Mouse (Mus musculus): ENCODE data around the gene Me1. TPM values are rescaled to one million over a fixed set of nuclear protein-coding genes. Genes with fewer than 3 reads are reported as not detected.

The Me1 gene
- polyA plus RNA-seq, 1 experiment from 2014 or later, result 12.4 TPM

DNA sequence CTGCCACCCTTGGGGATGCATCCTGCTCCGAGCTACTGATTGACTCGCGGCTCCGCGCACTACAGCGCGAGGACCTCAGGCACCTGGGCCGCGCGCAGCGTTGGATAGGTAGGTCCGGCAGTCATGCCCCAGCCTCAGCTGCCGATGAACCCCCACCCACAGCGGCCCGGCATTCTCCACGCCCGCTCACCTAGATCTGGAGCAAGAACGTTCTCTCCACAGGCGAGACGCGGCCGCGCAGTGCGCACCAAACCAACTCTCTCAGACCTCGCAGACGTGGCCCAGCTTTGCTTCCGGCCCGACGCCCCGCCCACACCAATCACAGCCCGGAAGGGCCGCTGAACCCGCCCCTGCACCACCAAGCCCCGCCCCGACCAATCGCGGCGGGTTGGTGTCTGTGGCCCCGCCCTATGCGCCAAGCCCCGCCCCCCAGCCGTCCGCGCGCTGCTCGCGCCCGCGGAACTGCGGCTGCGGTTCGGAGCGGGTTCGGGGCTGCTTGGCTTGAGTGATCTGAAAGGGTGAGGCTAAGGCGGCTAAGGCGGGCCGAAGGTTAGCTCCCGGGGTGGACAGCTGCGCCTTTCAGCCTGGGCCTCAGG is 124.1 kb downstream of the Me1 start, which contains the start of the genes Pgm3 and Rwdd2a:
Gene Pgm3, minus strand, starts transcription at position 303 of the 596 bp plus-strand sequence.
Gene Rwdd2a, plus strand, starts transcription at position 452 of the 596 bp plus-strand sequence.
- Histone ChIP-seq H3K4me3 (peak within 1 kb of the TSS; percentile 81), H3K9me3 (no peaks in the 10 kb centered on the region), H3K27me3 (ENCODE audit: insufficient read depth, poor library complexity, severe bottlenecking) (no peaks in the 10 kb centered on the region), H3K27ac (peak within 1 kb of the TSS; percentile 88), H3K4me1 (replicated peaks) (peaks cover 20% of the 10 kb centered on the region), H3K36me3 (peaks cover 30% of the 10 kb centered on the region)
- under 1% methylated on average over 59 of the region's 59 CpGs for WGBS
- peak; percentile 96 for DNase-seq (ENCODE audit: low spot score)

DNA sequence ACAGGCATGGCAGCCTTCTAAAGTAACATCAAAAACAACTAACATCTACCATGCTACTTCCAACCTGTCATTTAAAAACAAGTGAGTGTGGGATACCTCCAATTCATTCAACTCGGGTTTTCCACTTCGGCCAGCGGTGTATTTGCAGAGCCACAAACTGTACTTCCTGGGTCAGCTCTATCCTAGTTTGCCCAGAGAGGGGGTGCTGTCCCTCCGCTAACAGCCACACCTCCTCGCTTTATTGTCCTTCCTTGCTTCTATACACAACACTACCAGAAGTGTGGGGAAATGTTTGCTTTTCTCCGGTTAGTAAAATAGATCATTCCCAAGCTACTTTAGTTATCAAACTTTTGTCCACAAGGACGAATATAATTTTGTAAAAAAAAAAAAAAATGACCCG is 124.8 kb downstream of the Me1 start:
- Histone ChIP-seq H3K36me3 (peaks cover 37% of the 10 kb centered on the region), H3K27ac (no peak overlapping the region), H3K4me3 (peak overlapping the region; percentile 81), H3K27me3 (ENCODE audit: insufficient read depth, poor library complexity, severe bottlenecking) (no peaks in the 10 kb centered on the region), H3K9me3 (no peaks in the 10 kb centered on the region), H3K4me1 (replicated peaks) (peaks cover 20% of the 10 kb centered on the region)
- DNase-seq (ENCODE audit: low spot score), result peak; percentile 5
- 17% methylated on average over 8 of the region's 8 CpGs for WGBS

DNA sequence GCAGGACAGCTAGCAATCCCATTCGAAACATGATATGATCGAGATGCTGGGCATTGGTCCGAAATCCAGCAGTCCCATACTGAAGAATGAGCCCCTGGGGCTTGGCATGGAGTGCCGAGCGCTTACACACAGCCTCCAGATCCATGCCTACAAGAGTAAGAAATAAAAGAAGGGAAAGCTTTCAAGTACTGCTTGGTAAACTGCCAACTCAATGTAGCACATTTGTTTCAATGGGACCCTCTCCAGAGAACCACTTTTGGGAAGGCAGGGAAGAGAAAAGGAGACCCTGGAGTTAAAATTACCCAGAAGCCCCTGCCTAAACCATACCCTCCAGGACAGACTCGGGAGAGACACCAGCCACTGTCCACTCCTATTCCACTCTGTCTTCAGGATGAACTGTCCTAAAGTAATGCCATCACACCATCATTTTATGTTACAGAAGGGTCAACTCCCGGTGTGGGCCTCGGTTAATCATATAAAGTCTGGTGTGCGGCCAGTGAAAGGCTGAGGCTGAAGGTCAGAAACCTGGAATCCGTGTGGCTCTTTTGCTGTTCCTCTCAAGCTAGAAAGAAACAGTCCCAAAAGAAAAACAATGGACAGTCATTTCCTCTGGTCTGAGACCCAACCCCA is 125.4 kb downstream of the Me1 start:
- Histone ChIP-seq H3K27me3 (ENCODE audit: insufficient read depth, poor library complexity, severe bottlenecking) (no peaks in the 10 kb centered on the region), H3K36me3 (peaks cover 43% of the 10 kb centered on the region), H3K9me3 (no peaks in the 10 kb centered on the region), H3K4me1 (replicated peaks) (peaks cover 20% of the 10 kb centered on the region), H3K27ac (no peak overlapping the region), H3K4me3 (peak overlapping the region; percentile 81)
- WGBS, result 85% methylated on average over 10 of the region's 10 CpGs
- no peak for DNase-seq (ENCODE audit: low spot score)

DNA sequence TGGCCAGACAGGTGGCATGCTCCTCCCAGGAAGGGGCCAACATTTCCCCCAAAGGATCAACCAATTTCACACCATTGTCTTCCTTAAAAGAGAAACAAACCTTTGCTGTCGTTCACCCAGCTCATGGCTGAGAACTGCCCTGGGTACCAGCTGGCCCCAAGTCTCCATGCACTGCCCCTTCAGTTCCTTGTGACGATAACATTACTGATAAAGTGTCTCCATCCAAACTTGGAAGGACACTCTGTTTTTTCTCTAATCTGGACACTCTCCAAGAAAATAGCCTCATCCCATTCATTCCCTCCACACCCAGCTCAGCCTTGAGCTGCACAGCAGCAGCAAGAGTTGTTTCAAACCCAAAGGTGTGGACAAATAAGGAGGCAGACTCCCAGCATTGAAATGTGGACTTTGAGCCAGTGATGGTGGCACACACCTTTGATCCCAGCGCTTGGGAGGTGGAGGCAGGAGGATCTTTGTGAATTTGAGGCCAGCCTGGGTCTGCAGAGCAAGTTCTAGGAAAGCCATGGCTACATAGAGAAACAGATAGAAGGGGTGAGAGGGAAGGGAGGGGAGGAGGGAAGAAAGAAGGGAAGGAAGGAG is 126.3 kb downstream of the Me1 start:
- Histone ChIP-seq H3K27me3 (ENCODE audit: insufficient read depth, poor library complexity, severe bottlenecking) (no peaks in the 10 kb centered on the region), H3K27ac (no peak overlapping the region), H3K9me3 (no peaks in the 10 kb centered on the region), H3K4me1 (replicated peaks) (peaks cover 20% of the 10 kb centered on the region), H3K36me3 (peaks cover 52% of the 10 kb centered on the region), H3K4me3 (no peak overlapping the region)
- no peak for DNase-seq (ENCODE audit: low spot score)
- 84% methylated on average over 3 of the region's 3 CpGs for WGBS

DNA sequence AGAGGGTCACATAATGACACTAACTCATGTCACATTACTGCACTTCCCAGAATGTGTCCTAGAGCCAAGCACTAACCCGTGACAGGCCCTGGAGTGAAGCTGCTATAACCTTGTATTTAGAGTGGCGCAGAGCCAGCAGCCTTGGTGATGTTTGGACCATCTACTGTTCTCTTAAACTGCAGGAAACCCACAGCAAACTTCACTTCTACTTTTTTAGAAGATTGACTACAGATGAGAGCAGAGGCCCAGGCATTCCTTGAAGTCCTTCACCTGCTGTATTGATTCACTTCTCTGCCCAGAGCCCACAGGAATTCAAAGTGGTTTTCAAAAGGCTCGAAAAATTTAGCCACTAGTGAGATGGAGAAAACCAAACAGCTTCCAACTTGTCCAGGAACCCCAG is 135.2 kb downstream of the Me1 start:
- H3K4me3 ChIP-seq, result no peak overlapping the region
- DNase-seq (ENCODE audit: low spot score), result no peak
- no peaks in the 10 kb centered on the region for H3K4me1 ChIP-seq (replicated peaks)
- no peak overlapping the region for H3K27ac ChIP-seq
- peaks cover 98% of the 10 kb centered on the region for H3K36me3 ChIP-seq
- H3K9me3 ChIP-seq, result no peaks in the 10 kb centered on the region
- no peaks in the 10 kb centered on the region for H3K27me3 ChIP-seq (ENCODE audit: insufficient read depth, poor library complexity, severe bottlenecking)
- WGBS, result 91% methylated on average over 3 of the region's 3 CpGs

DNA sequence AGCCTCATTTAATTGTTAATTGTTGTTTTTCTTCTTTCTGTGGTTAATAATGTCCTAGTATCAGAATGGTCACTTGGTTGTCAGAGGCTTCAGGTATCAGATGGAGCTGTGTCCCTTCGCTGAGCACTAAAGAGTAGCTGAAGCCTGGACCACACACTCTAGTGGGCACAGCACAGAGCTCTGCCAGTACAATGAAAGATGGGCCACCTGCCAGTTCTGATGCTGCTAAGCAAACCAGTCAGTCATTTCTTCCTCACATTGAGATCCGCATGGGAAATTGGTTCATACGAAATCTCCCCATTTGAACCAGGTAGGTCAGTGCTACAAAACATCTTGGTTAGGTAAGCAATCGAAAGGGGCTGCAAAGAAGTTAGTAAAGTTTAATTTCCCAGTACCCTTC is 141.1 kb downstream of the Me1 start:
- Histone ChIP-seq H3K4me3 (no peak overlapping the region), H3K27me3 (ENCODE audit: insufficient read depth, poor library complexity, severe bottlenecking) (no peaks in the 10 kb centered on the region), H3K36me3 (peaks cover 92% of the 10 kb centered on the region), H3K9me3 (no peaks in the 10 kb centered on the region), H3K27ac (no peak overlapping the region), H3K4me1 (replicated peaks) (no peaks in the 10 kb centered on the region)
- no peak for DNase-seq (ENCODE audit: low spot score)
- WGBS, result 92% methylated on average over 4 of the region's 4 CpGs

DNA sequence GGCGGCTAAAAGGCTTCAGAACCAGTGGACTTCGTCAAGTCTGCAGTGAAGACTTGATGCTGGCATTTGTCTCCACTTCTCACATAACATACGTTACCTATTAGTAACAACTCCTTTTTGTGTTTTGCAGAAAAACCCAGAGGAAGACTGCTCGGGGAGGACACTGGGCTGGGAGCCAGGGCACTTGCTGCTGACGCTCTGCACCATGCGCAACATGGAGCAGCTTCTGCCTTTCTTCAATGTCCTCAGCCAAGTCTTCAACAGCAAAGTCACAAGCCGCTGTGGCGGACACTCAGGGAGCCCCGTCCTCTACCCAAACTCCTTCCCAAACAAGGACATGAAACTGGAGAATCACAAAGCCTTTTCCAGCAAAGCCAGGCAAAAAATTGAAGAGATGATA is 141.9 kb downstream of the Me1 start:
- Histone ChIP-seq H3K27me3 (ENCODE audit: insufficient read depth, poor library complexity, severe bottlenecking) (no peaks in the 10 kb centered on the region), H3K9me3 (no peaks in the 10 kb centered on the region), H3K36me3 (peaks cover 92% of the 10 kb centered on the region), H3K27ac (no peak overlapping the region), H3K4me3 (no peak overlapping the region), H3K4me1 (replicated peaks) (no peaks in the 10 kb centered on the region)
- no peak for DNase-seq (ENCODE audit: low spot score)
- WGBS, result 95% methylated on average over 9 of the region's 9 CpGs

DNA sequence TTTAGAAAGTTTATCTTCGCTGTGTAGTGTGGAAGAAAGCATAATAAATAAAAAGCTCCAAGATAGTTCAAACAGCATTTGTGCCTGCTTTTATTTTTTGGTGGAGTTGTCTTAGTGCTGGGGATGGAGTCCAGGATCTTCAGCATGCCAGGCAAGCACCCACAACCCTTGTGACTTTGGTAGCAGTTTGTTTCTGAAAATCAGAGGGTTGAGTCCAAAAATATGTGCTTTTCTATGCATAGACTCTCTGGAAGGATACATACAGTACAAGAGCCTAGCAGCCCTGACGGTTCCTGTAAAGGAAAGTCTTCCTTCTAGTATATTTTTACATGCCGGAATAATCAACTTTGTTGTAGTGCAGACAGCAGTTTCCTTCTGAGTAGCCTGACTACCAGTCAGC is 145.0 kb downstream of the Me1 start:
- DNase-seq (ENCODE audit: low spot score), result no peak
- Histone ChIP-seq H3K4me1 (replicated peaks) (no peaks in the 10 kb centered on the region), H3K27me3 (ENCODE audit: insufficient read depth, poor library complexity, severe bottlenecking) (no peaks in the 10 kb centered on the region), H3K9me3 (no peaks in the 10 kb centered on the region), H3K27ac (no peak overlapping the region), H3K4me3 (no peak overlapping the region), H3K36me3 (peaks cover 72% of the 10 kb centered on the region)
- 91% methylated on average over 3 of the region's 3 CpGs for WGBS

DNA sequence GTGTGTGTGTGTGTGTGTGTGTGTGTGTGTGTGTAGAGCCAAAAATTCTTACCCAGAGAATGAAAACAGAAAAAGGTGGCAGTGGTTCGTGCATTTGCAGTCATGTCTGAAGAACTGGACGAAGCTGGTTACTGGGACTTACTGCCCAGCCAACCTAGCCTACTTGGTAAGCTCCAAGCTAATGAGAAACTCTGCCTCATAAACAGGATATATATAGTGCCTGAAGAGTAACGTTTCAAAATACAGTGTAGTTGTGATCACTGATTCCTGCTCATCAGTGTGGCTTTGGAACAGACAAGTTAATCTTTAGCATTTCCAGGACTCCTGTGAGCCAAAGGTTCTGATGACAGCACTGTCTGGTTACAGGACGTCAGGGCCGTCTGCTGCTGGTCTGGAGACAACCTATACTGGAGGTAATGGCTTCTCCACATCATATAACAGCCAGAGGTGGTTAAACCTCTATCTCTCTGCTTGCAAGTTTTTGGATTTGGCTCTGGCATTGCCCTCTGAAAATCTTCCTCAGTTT is 146.1 kb downstream of the Me1 start:
- no peaks in the 10 kb centered on the region for H3K4me1 ChIP-seq (replicated peaks)
- peaks cover 67% of the 10 kb centered on the region for H3K36me3 ChIP-seq
- no peaks in the 10 kb centered on the region for H3K27me3 ChIP-seq (ENCODE audit: insufficient read depth, poor library complexity, severe bottlenecking)
- WGBS, result 89% methylated on average over 5 of the region's 5 CpGs
- no peak overlapping the region for H3K4me3 ChIP-seq
- no peak for DNase-seq (ENCODE audit: low spot score)
- H3K27ac ChIP-seq, result no peak overlapping the region
- H3K9me3 ChIP-seq, result no peaks in the 10 kb centered on the region

DNA sequence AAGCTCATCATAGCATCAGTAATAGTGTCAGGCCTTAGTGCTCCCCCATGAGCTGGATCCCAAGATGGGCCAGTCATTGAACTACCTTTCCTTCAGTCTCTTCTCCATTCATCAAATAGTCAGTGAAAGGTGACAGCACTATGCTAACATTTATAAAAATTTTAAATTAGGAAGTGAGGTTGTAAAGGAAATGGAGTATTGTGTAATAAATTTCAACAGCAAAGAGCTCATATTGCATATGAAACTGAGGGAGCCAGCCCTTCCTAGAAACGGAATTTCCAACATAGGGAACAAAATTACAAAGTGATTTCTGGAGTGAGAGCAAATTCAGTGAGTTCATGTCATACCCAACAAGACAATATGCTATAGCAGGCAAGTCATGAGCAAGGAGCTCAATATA is 151.2 kb downstream of the Me1 start:
- Histone ChIP-seq H3K4me3 (no peak overlapping the region), H3K36me3 (peaks cover 66% of the 10 kb centered on the region), H3K4me1 (replicated peaks) (no peaks in the 10 kb centered on the region), H3K9me3 (no peaks in the 10 kb centered on the region), H3K27me3 (ENCODE audit: insufficient read depth, poor library complexity, severe bottlenecking) (no peaks in the 10 kb centered on the region), H3K27ac (no peak overlapping the region)
- no peak for DNase-seq (ENCODE audit: low spot score)
- WGBS, result 74% methylated on average over 1 of the region's 1 CpGs

DNA sequence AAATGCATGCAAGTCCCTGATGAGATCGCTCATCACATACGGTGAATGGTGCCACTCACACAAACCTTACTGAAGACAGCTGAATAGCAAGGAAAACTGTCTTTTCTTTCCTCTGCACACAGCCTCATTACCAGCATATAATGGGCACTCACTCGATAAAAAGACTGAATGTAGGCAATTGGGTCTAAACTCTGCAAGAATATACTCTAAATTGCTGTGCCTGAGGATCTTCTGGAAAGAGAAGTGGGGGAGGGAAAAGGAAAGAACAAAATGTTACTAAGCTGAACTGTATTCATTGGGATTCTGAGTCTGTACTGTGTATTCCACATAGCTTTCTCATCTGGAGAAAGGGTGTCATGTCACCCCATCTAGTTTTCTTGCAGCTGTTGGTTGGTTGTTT is 152.3 kb downstream of the Me1 start:
- Histone ChIP-seq H3K4me1 (replicated peaks) (no peaks in the 10 kb centered on the region), H3K36me3 (peaks cover 55% of the 10 kb centered on the region), H3K27me3 (ENCODE audit: insufficient read depth, poor library complexity, severe bottlenecking) (no peaks in the 10 kb centered on the region), H3K9me3 (no peaks in the 10 kb centered on the region), H3K4me3 (no peak overlapping the region), H3K27ac (no peak overlapping the region)
- no peak for DNase-seq (ENCODE audit: low spot score)
- WGBS, result 91% methylated on average over 3 of the region's 3 CpGs

DNA sequence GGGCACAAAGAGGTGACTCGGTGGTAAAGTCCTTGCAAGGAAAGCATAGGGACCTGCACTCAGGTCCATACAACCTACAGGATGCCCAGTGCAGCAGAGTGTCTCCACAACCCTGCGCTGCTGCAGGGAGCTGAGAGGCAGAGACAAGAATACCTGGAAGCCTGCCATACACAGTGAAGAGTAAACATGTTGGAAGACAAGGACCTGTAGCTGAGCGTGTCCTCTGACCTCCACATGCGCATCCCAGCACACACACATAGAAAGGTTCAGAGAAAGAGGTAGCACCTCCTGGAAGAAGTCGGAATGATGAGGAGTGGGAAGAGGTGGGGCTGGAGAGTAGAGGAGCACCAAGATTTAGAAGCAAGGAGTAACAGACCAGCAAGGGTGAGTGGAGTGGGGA is 161.7 kb downstream of the Me1 start:
- 89% methylated on average over 5 of the region's 5 CpGs for WGBS
- Histone ChIP-seq H3K4me1 (replicated peaks) (no peaks in the 10 kb centered on the region), H3K9me3 (no peaks in the 10 kb centered on the region), H3K36me3 (peaks cover 13% of the 10 kb centered on the region), H3K27me3 (ENCODE audit: insufficient read depth, poor library complexity, severe bottlenecking) (no peaks in the 10 kb centered on the region), H3K27ac (no peak overlapping the region), H3K4me3 (no peak overlapping the region)
- DNase-seq (ENCODE audit: low spot score), result no peak

Data from hindbrain, embryonic 10.5 days (tissue).